Mouse (Mus musculus) layer of hippocampus, postnatal 14 days (tissue): ENCODE data around the gene Cryl1. TPM values are rescaled to one million over a fixed set of nuclear protein-coding genes. Genes with fewer than 3 reads are reported as not detected.

Experiments
- DNase-seq, 2 experiments: peaks; one replicate each; pipeline ENCODE4 v3.0.0; 2021 to 2022; ENCODE audit warnings: low spot score in 2 of 2, mixed read lengths in 1 of 2
- total RNA-seq, 2 experiments: library from RNA; stranded (reverse); gene quantifications; 2 replicates each; pipeline ENCODE4 v1.2.3; 2021

The Cryl1 gene
- total RNA-seq, 2 experiments from 2014 or later, result 23.3 to 23.5 TPM

DNA sequence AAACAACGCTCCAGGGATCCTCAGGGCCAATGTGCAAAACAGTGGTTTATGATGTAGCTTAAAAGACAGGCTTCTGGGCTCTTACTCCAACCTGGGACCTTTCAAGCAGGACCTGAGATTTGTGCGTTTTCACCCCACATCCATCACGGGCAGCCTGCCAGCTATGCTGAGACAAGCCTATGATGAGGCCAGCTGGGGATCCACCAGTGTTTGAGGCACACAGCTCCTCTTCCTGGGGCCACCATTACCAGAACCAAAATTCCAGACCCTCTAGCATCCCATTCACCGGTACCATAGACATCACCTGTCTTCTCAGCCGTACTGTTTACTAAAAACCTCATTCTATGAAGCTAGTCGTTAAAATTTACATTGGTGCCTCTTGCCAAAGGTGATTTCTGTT is 151.8 kb downstream of the Cryl1 start:
- DNase-seq, result no peak

DNA sequence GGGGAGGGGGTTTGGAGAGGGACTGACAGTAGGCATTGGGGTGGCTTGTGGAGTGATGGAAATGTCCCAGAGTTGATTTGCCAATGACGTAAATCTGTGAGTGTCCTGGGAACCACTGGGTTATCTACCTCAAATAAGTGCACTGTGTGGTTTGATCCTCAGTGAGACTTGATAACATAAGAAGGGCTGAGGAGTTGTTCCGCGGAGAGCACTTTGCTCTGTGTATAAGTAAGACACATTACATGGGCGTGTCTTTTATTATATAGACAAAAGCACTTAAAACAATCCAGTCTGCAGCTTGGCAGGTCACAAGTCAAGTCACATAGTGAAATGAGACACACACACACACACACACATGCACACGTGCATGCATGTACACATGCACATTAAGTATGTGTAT is 155.4 kb downstream of the Cryl1 start:
- DNase-seq, result no peak

DNA sequence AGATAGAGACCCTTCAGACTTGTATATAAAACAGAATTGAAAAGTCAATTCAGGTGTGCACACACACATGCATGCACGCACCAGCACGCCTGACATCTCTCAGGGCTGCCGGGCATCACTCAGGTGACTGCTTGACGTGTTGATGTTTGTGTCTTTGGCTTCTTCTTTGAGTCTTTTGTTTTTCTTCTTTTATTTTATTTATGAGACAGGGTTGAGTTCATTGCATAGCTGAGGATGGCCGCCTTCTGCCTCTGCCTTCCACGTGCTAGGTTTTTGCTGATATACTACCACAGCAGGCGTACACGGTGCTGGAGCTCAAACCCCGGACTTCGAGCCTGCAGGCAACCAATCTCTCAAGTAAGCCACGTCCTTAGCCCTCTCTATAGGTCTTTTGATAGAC is 163.1 kb downstream of the Cryl1 start:
- no peak for DNase-seq

DNA sequence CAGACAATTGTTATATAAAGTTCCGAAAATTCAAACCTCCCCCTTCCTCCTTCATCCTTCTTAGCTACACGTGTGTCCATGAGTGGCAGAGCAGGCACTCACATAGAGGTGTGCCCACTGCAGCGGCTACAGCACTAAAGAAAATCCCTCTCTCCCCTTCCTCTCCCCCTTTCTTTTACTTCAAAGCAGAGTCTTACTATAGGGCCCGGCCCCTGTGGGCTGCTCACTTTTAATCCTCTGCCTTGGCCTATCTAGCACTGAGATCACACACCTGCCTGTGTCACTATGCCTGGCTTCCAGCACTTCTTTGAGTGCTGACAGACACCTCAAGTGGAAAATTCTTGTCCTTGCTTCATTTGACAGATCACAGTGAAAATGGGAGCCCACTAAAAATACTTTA is 163.6 kb downstream of the Cryl1 start:
- DNase-seq, result no peak

DNA sequence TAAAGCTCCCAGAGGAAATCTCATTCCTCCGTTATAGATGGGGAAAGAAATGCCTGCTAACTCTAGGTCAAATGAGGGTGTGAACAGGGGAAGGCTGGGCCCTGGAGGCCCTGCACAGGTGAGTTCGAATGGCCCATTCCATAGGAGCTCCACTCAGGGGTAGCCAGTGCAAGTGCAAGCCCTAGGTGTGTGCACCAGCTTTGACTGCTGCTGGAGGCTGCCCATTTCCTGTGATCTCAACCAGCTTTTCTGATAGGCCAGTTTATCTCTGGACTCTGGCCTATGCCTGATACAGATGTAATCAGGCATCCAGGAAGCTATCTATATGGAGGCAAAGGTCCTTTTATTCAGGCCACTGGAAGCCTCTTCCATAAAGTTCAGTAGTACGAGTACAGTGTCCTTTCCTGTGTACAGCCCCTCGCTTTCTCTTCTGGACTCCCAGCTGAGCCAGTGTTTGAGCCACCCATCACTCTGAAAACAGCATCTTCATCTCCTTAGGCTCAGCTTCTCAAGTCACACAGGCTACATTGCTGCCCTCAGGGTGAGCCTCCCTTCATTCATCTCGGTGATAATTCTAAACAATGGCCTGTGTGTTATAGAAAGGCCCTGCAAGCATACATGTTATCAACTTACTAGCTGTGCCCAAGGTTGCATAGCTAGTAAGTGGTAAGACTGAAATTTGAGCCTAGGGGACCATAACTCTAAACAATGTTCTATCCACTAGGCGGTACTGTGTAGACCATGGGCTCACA is 167.9 kb downstream of the Cryl1 start:
- DNase-seq, result no peak

Other genes starting within 250 kb of the Cryl1 start
- 10 to 100 TPM; 13.6 to 14.2 TPM for gene Ift88, start 25.5 kb upstream of the Cryl1 start, total RNA-seq
- 1 to 10 TPM; 8.9 to 10.0 TPM for gene Il17d, start 126.2 kb upstream of the Cryl1 start, total RNA-seq
- 10 to 100 TPM; 32.7 to 34.0 TPM for gene Eef1akmt1, start 173.1 kb upstream of the Cryl1 start, total RNA-seq